Mouse (Mus musculus): Measurements from ENCODE around the gene Gsg1. TPM values are rescaled to one million over a fixed set of nuclear protein-coding genes. Genes with fewer than 3 reads are reported as not detected.
A peak's percentile ranks its signal among the peaks of the same experiment; 100 is the strongest.

The Gsg1 gene
- polyA plus RNA-seq, 1 experiment: 1.4 TPM

- 8% methylated on average over 19 of the region's 19 CpGs for WGBS
- peak overlapping the region; percentile 33 for H3K27ac ChIP-seq (ENCODE audit: insufficient read depth, low read depth, low read length)
Observed at GRCm38 (mm10) chr6:135249846-135250531, 4.2 kb downstream of the Gsg1 start.

GRCm38 (mm10) chr6:135247861-135248260 lies 6.3 kb downstream of the Gsg1 start:
- H3K27me3 ChIP-seq (ENCODE audit: control insufficient read depth, insufficient read depth, low read length): no peaks in the 10 kb centered on the region
- no peak overlapping the region for H3K27ac ChIP-seq (ENCODE audit: insufficient read depth, low read depth, low read length)
- no peak overlapping the region for H3K4me3 ChIP-seq (ENCODE audit: low read depth, low read length)
- H3K36me3 ChIP-seq (ENCODE audit: control insufficient read depth, insufficient read depth, low read length): no peaks in the 10 kb centered on the region
- no peak for TF ChIP-seq CTCF (IDR thresholded peaks at IDR 0.05; ENCODE audit: extremely low read depth, insufficient read length, insufficient replicate concordance, low read depth, low read length)
- no peak for TF ChIP-seq POLR2A (IDR thresholded peaks at IDR 0.05; ENCODE audit: low read depth, low read length)
- peaks cover 9% of the 10 kb centered on the region; the same call in 1 of the 2 replicates for H3K4me1 ChIP-seq (ENCODE audit: control insufficient read depth, insufficient read depth, insufficient read length, low read length)
- WGBS: 59% methylated on average over 6 of the region's 6 CpGs

More at GRCm38 (mm10) chr6:135249846-135250531, 4.2 kb downstream of the Gsg1 start:
- no peaks in the 10 kb centered on the region for H3K27me3 ChIP-seq (ENCODE audit: control insufficient read depth, insufficient read depth, low read length)
- peak; percentile 91; the same call in 1 of the 2 replicates for TF ChIP-seq CTCF (IDR thresholded peaks at IDR 0.05; ENCODE audit: extremely low read depth, insufficient read length, insufficient replicate concordance, low read depth, low read length)
- TF ChIP-seq POLR2A (IDR thresholded peaks at IDR 0.05; ENCODE audit: low read depth, low read length): no peak
- H3K4me3 ChIP-seq (ENCODE audit: low read depth, low read length): no peak overlapping the region
- H3K36me3 ChIP-seq (ENCODE audit: control insufficient read depth, insufficient read depth, low read length): no peaks in the 10 kb centered on the region
- H3K4me1 ChIP-seq (ENCODE audit: control insufficient read depth, insufficient read depth, insufficient read length, low read length): peaks cover 9% of the 10 kb centered on the region; the same call in 1 of the 2 replicates

GRCm38 (mm10) chr6:135245586-135245985 lies 8.6 kb downstream of the Gsg1 start:
- Histone ChIP-seq H3K4me1 (ENCODE audit: control insufficient read depth, insufficient read depth, insufficient read length, low read length) (peaks cover 6% of the 10 kb centered on the region; the same call in 1 of the 2 replicates), H3K27ac (ENCODE audit: insufficient read depth, low read depth, low read length) (no peak overlapping the region), H3K36me3 (ENCODE audit: control insufficient read depth, insufficient read depth, low read length) (no peaks in the 10 kb centered on the region), H3K4me3 (ENCODE audit: low read depth, low read length) (no peak overlapping the region), H3K27me3 (ENCODE audit: control insufficient read depth, insufficient read depth, low read length) (no peaks in the 10 kb centered on the region)
- WGBS: 71% methylated on average over 8 of the region's 8 CpGs
- TF ChIP-seq CTCF (IDR thresholded peaks at IDR 0.05; ENCODE audit: extremely low read depth, insufficient read length, insufficient replicate concordance, low read depth, low read length) (no peak), POLR2A (IDR thresholded peaks at IDR 0.05; ENCODE audit: low read depth, low read length) (no peak)

- TF ChIP-seq POLR2A (IDR thresholded peaks at IDR 0.05; ENCODE audit: low read depth, low read length) (no peak), CTCF (IDR thresholded peaks at IDR 0.05; ENCODE audit: extremely low read depth, insufficient read length, insufficient replicate concordance, low read depth, low read length) (no peak)
- Histone ChIP-seq H3K27me3 (ENCODE audit: control insufficient read depth, insufficient read depth, low read length) (no peaks in the 10 kb centered on the region), H3K36me3 (ENCODE audit: control insufficient read depth, insufficient read depth, low read length) (peaks cover 14% of the 10 kb centered on the region), H3K27ac (ENCODE audit: insufficient read depth, low read depth, low read length) (peak overlapping the region; percentile 1; the same call in 1 of the 2 replicates), H3K4me3 (ENCODE audit: low read depth, low read length) (no peak overlapping the region), H3K4me1 (ENCODE audit: control insufficient read depth, insufficient read depth, insufficient read length, low read length) (no peaks in the 10 kb centered on the region)
- 91% methylated on average over 8 of the region's 8 CpGs for WGBS
Observed at GRCm38 (mm10) chr6:135240361-135240760, 13.8 kb downstream of the Gsg1 start.

GRCm38 (mm10) chr6:135238211-135238610 lies 15.9 kb downstream of the Gsg1 start:
- TF ChIP-seq CTCF (IDR thresholded peaks at IDR 0.05; ENCODE audit: extremely low read depth, insufficient read length, insufficient replicate concordance, low read depth, low read length) (no peak), POLR2A (IDR thresholded peaks at IDR 0.05; ENCODE audit: low read depth, low read length) (no peak)
- Histone ChIP-seq H3K36me3 (ENCODE audit: control insufficient read depth, insufficient read depth, low read length) (peaks cover 30% of the 10 kb centered on the region), H3K4me3 (ENCODE audit: low read depth, low read length) (no peak overlapping the region), H3K27me3 (ENCODE audit: control insufficient read depth, insufficient read depth, low read length) (no peaks in the 10 kb centered on the region), H3K27ac (ENCODE audit: insufficient read depth, low read depth, low read length) (no peak overlapping the region), H3K4me1 (ENCODE audit: control insufficient read depth, insufficient read depth, insufficient read length, low read length) (no peaks in the 10 kb centered on the region)
- 73% methylated on average over 4 of the region's 4 CpGs for WGBS

GRCm38 (mm10) chr6:135237326-135237725 lies 16.8 kb downstream of the Gsg1 start:
- Histone ChIP-seq H3K36me3 (ENCODE audit: control insufficient read depth, insufficient read depth, low read length) (peaks cover 38% of the 10 kb centered on the region), H3K4me1 (ENCODE audit: control insufficient read depth, insufficient read depth, insufficient read length, low read length) (no peaks in the 10 kb centered on the region), H3K4me3 (ENCODE audit: low read depth, low read length) (no peak overlapping the region), H3K27ac (ENCODE audit: insufficient read depth, low read depth, low read length) (no peak overlapping the region), H3K27me3 (ENCODE audit: control insufficient read depth, insufficient read depth, low read length) (no peaks in the 10 kb centered on the region)
- TF ChIP-seq POLR2A (IDR thresholded peaks at IDR 0.05; ENCODE audit: low read depth, low read length): no peak
- TF ChIP-seq CTCF (IDR thresholded peaks at IDR 0.05; ENCODE audit: extremely low read depth, insufficient read length, insufficient replicate concordance, low read depth, low read length): no peak
- 61% methylated on average over 14 of the region's 14 CpGs for WGBS

- H3K4me1 ChIP-seq (ENCODE audit: control insufficient read depth, insufficient read depth, insufficient read length, low read length): no peaks in the 10 kb centered on the region
Observed at GRCm38 (mm10) chr6:135236576-135236975, 17.6 kb downstream of the Gsg1 start.

More at GRCm38 (mm10) chr6:135236576-135236975, 17.6 kb downstream of the Gsg1 start:
- no peak for TF ChIP-seq CTCF (IDR thresholded peaks at IDR 0.05; ENCODE audit: extremely low read depth, insufficient read length, insufficient replicate concordance, low read depth, low read length)
- no peak for TF ChIP-seq POLR2A (IDR thresholded peaks at IDR 0.05; ENCODE audit: low read depth, low read length)
- H3K27ac ChIP-seq (ENCODE audit: insufficient read depth, low read depth, low read length): no peak overlapping the region
- no peak overlapping the region for H3K4me3 ChIP-seq (ENCODE audit: low read depth, low read length)
- H3K36me3 ChIP-seq (ENCODE audit: control insufficient read depth, insufficient read depth, low read length): peaks cover 45% of the 10 kb centered on the region
- H3K27me3 ChIP-seq (ENCODE audit: control insufficient read depth, insufficient read depth, low read length): no peaks in the 10 kb centered on the region
- 86% methylated on average over 3 of the region's 3 CpGs for WGBS
